Mouse (Mus musculus): ENCODE measurements at regions not wholly inside any gene's neighbourhood (a gene's known extent, or its start where the extent isn't known, plus 50 kb on each side); places are given as distances from the start of the nearest gene placed in this dataset.

GRCm38 (mm10) chr2:129958120-129958519, 54.0 kb upstream of the Tgm3 start:
- Histone ChIP-seq H3K9me3 (replicated peaks) (no peaks in the 10 kb centered on the region), H3K4me1 (ENCODE audit: insufficient read depth, low read depth, low read length) (no peaks in the 10 kb centered on the region), H3K27me3 (ENCODE audit: insufficient read depth, low read length) (0 out of 2 replicates have a peak, but pooled peaks cover 3% of the 10 kb centered on the region), H3K4me3 (ENCODE audit: low read depth, low read length) (no peak overlapping the region), H3K36me3 (replicated peaks) (no peaks in the 10 kb centered on the region)
- DNase-seq (ENCODE audit: low spot score): no peak
- TF ChIP-seq TAL1 (conservative IDR thresholded peaks at IDR 0.05; ENCODE audit: low read depth, low read length) (no peak), GATA2 (IDR thresholded peaks at IDR 0.05; ENCODE audit: borderline replicate concordance, low read depth, low read length) (no peak), GATA1 (IDR thresholded peaks at IDR 0.05; ENCODE audit: borderline replicate concordance, low read length) (no peak), CTCF (IDR thresholded peaks at IDR 0.05; ENCODE audit: low read depth, low read length) (no peak), POLR2AphosphoS5 (IDR thresholded peaks at IDR 0.05; ENCODE audit: insufficient replicate concordance, low read depth, low read length) (no peak)
- ATAC-seq (ENCODE audit: extremely low read depth, insufficient number of reproducible peaks, low FRiP score, poor library complexity, severe bottlenecking): no peak

- ATAC-seq (ENCODE audit: extremely low read depth, insufficient number of reproducible peaks, low FRiP score, poor library complexity, severe bottlenecking): no peak
- no peaks in the 10 kb centered on the region for H3K4me1 ChIP-seq (ENCODE audit: insufficient read depth, low read depth, low read length)
- TF ChIP-seq CTCF (IDR thresholded peaks at IDR 0.05; ENCODE audit: low read depth, low read length) (no peak), POLR2AphosphoS5 (IDR thresholded peaks at IDR 0.05; ENCODE audit: insufficient replicate concordance, low read depth, low read length) (no peak), TAL1 (conservative IDR thresholded peaks at IDR 0.05; ENCODE audit: low read depth, low read length) (no peak), GATA1 (IDR thresholded peaks at IDR 0.05; ENCODE audit: borderline replicate concordance, low read length) (no peak), GATA2 (IDR thresholded peaks at IDR 0.05; ENCODE audit: borderline replicate concordance, low read depth, low read length) (no peak)
- no peak overlapping the region for H3K4me3 ChIP-seq (ENCODE audit: low read depth, low read length)
- peaks cover 6% of the 10 kb centered on the region; the same call in 1 of the 2 replicates for H3K27me3 ChIP-seq (ENCODE audit: insufficient read depth, low read length)
- no peak for DNase-seq (ENCODE audit: low spot score)
- no peaks in the 10 kb centered on the region for H3K36me3 ChIP-seq (replicated peaks)
- no peaks in the 10 kb centered on the region for H3K9me3 ChIP-seq (replicated peaks)
These were observed 51.8 kb upstream of the Tgm3 start for GRCm38 (mm10) chr2:129960364-129960763.

GRCm38 (mm10) chr2:129961522-129961921, 50.6 kb upstream of the Tgm3 start:
- TF ChIP-seq TAL1 (conservative IDR thresholded peaks at IDR 0.05; ENCODE audit: low read depth, low read length): no peak
- no peak for TF ChIP-seq GATA2 (IDR thresholded peaks at IDR 0.05; ENCODE audit: borderline replicate concordance, low read depth, low read length)
- TF ChIP-seq CTCF (IDR thresholded peaks at IDR 0.05; ENCODE audit: low read depth, low read length): no peak
- ATAC-seq (ENCODE audit: extremely low read depth, insufficient number of reproducible peaks, low FRiP score, poor library complexity, severe bottlenecking) (no peak), DNase-seq (ENCODE audit: low spot score) (no peak)
- Histone ChIP-seq H3K4me1 (ENCODE audit: insufficient read depth, low read depth, low read length) (no peaks in the 10 kb centered on the region), H3K27me3 (ENCODE audit: insufficient read depth, low read length) (peaks cover 6% of the 10 kb centered on the region; the same call in 1 of the 2 replicates), H3K4me3 (ENCODE audit: low read depth, low read length) (no peak overlapping the region), H3K36me3 (replicated peaks) (no peaks in the 10 kb centered on the region), H3K9me3 (replicated peaks) (no peaks in the 10 kb centered on the region)
